Mouse (Mus musculus) layer of hippocampus, adult 8-10 months (tissue): Measurements from ENCODE around the gene Serpinb1a. TPM values are rescaled to one million over a fixed set of nuclear protein-coding genes. Genes with fewer than 3 reads are reported as not detected.
"Not testable (repeated sequence)": the region's sequence is repeated elsewhere in the genome, so short reads cannot be mapped to it uniquely, and the experiment has no call there.

Experiments used
- DNase-seq, 2 experiments: peaks; one replicate each; pipeline ENCODE4 v3.0.0; 2022; ENCODE audit warnings: low spot score in 2 of 2
- total RNA-seq, 4 experiments: library from RNA; stranded (reverse); gene quantifications; 2 replicates each; pipeline ENCODE4 v1.2.4; 2022

Serpinb1a gene
- total RNA-seq = 10 to 100 TPM in 1 of 4 experiments, 1 to 10 TPM in 3; 3.8 to 10.8 (median 6.7) TPM

DNA sequence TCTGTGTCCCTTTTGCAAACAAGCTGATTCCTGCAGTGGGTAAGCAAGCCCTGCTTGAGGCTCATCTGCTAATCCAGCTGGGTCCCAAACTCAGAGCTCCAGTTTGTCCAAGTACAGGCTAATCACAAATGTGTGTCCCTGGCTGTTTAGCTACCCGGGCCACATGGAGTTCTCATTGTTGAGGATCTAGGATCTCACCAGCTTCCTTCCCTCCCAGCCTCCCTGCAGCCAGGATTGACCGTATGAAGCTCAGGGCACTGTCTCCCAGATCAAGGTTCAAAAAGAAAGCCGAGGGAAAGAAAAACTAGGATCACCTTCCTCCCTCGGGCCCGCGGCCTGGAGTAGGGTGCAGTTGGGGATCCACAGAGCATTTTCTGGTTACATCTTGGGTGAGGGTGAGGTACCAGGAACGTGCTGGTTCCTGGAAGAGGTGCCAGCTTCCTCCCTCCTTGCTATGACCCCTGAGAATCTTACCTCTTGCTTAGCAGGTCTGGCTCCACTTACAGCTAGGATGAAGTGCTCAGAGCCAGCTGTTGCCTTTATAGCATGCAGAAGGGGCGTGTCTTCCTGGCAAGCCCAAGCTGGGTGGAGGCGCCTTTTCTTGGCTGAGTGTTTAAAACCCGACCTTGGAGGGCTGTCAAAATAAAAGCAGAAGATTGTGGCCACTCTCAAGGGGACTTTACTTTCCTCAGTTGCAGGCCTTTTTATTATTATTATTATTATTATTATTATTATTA lies at the start of gene Serpinb1a:
Serpinb1a (minus strand) TSS at position 518 of the 737 bp plus-strand sequence.
- no peak for DNase-seq

DNA sequence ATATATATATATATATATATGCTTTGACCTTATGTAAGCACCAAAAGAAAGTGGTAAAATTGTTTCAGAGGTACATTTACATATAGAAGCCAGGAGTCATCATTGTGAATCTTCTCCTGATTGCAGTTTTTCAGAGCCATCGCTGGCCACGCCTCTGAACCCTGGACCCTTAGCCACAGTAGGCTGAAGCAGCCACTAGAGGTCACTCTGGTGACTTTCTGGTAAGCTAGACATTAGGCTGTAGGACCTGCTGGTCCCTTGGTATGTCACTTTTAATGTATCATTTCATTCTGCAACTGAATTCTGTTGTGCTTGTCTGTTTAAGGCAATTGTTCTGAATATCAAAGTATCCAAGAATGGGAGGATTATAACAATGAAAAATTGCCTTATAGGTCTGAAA lies 49.7 kb upstream of the Serpinb1a start:
- peak in 1 of 2 experiments; percentile 9 for DNase-seq

DNA sequence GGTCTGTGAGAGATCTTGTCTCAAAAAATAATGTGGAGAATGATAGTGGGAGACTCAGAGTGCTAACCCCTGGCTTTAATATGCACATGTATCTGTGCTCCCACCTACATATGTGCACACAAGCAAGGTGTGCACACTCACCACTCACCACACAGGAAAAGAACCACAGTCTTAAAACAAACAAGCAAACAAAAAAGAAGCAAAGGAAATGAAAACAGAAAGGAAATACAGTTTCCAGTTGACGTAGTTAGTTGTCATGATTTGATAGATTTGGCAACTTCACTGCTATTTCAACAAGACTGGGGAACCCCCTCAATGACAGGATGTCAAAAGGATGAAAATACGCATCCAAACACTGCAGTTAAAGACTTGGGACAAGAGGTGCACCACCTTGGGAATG lies 48.1 kb upstream of the Serpinb1a start:
- not testable (repeated sequence) for DNase-seq

DNA sequence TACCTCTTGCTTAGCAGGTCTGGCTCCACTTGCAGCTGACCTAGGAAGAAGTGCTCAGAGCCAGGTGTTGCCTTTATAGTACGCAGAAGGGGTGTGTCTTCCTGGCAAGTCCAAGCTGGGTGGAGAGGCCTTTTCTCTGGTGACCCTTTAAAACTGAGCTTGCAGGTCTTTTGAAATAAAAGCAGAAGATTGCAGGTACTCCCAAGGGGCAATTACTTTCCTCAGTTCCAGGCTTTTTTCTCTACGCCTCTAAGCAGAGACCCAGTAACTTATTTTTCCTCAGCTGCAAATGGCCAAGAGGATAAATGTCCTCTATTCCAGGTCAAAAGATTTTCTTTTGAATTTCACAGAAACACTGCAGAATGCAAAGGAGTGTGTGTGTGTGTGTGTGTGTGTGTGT lies 47.1 kb upstream of the Serpinb1a start, which contains the start of gene Serpinb1c:
Serpinb1c (minus strand) TSS at position 101 of the 400 bp plus-strand sequence.
- DNase-seq = no peak

DNA sequence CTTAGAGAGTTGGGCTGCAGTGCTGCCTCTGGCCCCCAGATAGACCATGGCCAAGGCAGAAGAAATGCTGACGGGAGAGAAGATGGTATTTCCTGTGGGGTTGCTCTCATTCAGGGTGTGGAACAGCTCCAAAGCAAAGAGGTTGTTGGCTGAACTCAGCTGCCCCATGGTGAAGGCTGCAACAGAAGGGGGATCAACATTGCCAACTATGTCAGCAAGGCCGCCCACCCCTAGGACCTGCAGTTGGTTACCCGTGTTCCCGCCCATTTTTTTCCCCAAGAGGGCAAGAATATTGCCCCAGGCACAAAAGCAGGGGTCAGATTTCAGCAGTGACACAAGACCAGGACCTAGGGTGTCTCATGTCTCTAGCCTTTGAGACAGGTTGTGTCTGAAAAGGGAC lies 45.9 kb upstream of the Serpinb1a start:
- DNase-seq = no peak

- no peak for DNase-seq
Measured at GRCm38 (mm10) chr13:32884755-32885154, 33.8 kb upstream of the Serpinb1a start.

DNA sequence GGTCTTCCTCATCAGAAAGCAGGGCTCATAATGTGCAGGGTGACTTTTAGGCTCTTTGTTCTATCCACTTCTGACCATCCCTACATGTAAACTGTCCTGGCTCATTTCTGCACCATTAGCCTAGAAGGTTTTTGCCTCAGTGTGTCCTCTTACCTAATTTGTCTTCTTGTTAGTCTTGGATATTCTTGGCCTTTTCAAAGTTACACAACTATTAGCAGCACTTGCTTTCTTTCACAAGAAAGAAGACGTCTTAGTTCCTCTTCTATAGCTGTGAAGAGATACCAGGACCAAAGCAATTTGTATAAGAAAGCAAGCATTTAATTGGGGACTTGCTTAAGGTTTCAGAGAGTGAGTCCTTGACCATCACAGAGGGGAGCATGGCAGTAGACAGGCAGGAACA lies 22.9 kb upstream of the Serpinb1a start:
- DNase-seq = no peak

GRCm38 (mm10) chr13:32868843-32869242 lies 17.9 kb upstream of the Serpinb1a start:
- no peak for DNase-seq

DNA sequence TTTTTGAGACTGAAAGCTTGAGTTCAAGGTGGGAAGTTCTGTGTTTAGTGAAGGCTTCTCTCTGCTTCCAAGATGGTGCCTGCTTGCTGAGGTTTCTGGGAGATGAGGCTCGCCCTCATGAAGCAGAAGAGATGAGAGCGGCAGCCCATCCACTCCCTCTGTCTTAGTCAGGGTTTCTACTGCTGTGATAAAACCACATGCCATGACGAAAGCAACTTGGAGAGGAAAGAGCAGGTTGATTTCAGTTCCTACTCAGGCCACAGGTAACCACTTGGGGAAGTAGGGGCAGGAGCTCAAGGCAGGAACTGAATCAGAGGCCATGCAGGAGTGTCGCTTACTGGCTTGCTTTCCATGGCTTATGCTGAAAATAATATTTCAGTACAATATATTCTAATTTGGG lies 17.2 kb upstream of the Serpinb1a start:
- not testable (repeated sequence) for DNase-seq

- no peak for DNase-seq
Measured at GRCm38 (mm10) chr13:32867030-32867429, 16.0 kb upstream of the Serpinb1a start.

GRCm38 (mm10) chr13:32866484-32866883 lies 15.5 kb upstream of the Serpinb1a start:
- DNase-seq = peak; percentile 43 to 77

GRCm38 (mm10) chr13:32865591-32865990 lies 14.6 kb upstream of the Serpinb1a start:
- DNase-seq = no peak

DNA sequence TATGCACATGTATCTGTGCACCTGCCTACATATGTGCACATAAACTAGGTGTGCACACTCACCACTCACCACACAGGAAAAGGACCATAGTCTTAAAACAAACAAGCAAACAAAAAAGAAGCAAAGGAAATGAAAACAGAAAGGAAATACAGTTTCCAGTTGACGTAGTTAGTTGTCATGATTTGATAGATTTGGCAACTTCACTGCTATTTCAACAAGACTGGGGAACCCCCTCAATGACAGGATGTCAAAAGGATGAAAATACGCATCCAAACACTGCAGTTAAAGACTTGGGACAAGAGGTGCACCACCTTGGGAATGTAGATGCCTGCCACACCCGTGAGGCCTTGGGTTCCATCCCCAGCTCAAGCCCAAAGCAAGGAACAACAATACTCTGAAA lies 13.5 kb upstream of the Serpinb1a start:
- DNase-seq = not testable (repeated sequence)

DNA sequence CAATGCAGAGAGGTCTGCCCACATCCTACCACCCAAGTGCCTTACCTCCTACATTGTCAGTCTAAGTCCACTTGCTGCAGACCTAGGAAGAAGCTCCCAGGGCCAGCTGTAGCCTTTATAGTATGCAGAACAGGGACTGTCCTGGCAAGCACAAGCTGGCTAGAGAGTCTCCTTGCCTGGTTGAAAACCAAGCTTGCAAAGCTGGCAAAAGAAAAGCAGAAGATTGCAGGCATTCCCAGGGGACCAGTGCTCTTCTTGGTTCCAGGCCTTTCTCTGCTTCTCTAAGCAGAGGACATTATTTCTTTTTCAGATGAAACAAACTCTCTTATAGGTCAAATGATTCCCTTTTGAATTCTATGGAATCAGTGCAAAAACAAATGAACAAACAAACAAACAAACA lies 12.5 kb upstream of the Serpinb1a start:
- no peak for DNase-seq

DNA sequence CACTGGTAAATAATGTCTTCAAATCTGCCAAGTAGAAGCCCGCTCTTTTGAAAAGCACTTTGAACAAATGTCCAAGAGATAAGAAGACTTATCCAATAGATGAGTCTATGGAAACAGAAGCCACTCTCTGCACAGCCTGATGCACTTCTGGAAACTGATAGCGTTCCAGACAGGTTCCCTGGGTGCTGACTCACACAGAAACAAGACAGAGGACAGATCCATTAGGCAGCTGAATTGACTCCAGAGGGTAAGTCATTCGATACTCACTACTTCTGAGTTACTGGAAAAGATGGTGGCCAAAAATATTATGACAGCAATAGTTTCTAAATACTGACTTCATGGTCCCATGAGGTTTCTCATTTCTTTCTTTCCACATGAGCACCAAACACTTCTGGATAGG lies 9.8 kb upstream of the Serpinb1a start:
- no peak for DNase-seq

DNA sequence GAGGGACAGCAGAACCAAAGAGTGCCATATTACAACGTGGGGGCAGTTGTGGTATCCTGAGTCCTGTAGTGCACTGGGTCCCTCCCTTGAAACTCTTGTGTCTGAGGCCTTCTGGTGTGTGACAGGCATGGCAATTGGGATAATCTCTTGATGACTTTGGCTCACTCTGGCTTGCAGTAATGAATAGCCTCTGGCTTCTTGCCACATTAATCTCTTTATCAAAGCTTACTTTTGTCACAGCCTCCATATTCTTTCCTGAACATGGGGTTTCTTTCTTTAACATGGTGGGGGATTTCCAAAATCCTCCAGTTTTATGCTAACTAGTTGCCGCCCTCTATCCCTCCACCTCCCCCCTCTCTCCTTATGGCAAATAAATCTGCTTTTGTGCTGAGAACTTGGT lies 2.1 kb upstream of the Serpinb1a start:
- no peak for DNase-seq

- no peak for DNase-seq
Measured at GRCm38 (mm10) chr13:32852539-32852938, 1.6 kb upstream of the Serpinb1a start.

GRCm38 (mm10) chr13:32851967-32852366 lies 982 bp upstream of the Serpinb1a start:
- peak in 1 of 2 experiments; percentile 55 for DNase-seq

GRCm38 (mm10) chr13:32850156-32850555 lies 829 bp downstream of the Serpinb1a start:
- DNase-seq = no peak

DNA sequence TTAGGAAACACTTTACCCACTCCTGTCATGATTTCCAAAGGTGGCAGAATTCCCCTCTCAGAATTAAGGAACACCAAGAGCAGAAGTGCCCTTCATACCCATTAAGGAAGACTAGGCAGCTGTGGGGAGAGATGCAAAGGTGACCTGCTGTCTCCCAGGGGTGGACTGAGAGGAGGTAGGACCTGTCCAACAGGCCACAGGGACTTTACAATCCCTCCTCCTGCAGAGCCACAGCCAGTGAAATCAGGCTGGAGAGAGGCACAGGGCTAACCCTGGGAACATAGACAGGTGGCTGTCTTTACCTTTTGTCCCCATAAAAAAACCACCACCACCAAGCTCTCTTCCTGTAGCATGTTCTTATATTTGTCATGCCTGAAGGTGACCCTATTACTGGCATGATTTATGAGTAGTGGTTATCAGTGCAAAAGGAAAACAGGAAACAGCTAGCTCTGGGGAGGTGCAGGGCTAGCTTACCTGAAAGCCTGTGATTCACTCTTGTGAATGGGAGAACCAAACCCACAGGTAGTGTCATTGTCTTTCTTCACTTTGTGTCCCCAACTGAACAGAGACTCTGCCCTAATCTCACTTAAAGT lies 1.4 kb downstream of the Serpinb1a start:
- DNase-seq = no peak

DNA sequence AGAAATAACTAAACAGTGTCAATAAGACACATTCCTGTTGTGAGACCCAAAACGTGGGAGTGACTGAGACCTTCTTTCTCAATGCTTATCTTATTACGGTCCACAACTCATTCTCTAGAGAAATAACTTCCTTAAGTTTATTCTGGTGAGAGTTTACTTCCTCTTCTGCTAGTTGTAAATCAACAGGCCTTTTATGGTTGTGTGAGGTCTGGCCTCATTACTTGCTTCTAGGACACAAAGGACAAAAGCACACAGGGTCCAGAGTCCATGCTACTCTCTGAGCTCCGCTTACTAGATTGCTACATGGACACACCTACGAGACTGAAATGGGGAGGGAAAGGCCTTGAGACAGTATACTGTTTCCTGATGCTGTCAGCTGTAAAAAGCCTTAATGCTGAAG lies 1.9 kb downstream of the Serpinb1a start:
- DNase-seq = no peak

GRCm38 (mm10) chr13:32846221-32846620 lies 4.8 kb downstream of the Serpinb1a start:
- no peak for DNase-seq

DNA sequence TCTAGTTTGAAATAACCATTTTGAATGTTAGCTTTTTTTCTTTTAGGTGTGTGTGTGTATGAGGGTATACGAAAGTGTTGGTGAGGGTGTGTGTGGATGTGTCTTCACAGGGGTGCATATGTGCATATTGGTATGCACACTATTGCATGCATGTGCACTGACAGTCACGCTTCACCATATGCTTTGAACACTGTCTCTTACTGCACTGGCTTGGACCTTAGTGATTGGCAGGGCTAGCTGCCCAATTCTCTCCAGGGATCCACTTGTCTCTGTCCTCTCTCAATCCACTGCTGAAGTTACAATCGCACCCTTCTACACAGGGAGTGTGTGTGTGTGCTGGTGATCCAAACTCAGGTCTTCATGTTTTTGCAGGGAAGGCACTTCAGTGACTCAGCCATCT lies 9.6 kb downstream of the Serpinb1a start:
- DNase-seq = no peak
